Mouse (Mus musculus) liver, embryonic 14.5 days (tissue): Measurements from ENCODE around the gene Gm20547.

Source experiments
- CTCF ChIP-seq: IDR thresholded peaks from 2 replicates; pipeline ENCODE4 v1.5.1; 2016; ENCODE audit warnings: antibody characterized with exemption, low read depth, control low read depth
- EP300 ChIP-seq: IDR thresholded peaks from 2 replicates; pipeline ENCODE4 v1.6.1; 2016; ENCODE audit warnings: antibody characterized with exemption, low read depth

DNA sequence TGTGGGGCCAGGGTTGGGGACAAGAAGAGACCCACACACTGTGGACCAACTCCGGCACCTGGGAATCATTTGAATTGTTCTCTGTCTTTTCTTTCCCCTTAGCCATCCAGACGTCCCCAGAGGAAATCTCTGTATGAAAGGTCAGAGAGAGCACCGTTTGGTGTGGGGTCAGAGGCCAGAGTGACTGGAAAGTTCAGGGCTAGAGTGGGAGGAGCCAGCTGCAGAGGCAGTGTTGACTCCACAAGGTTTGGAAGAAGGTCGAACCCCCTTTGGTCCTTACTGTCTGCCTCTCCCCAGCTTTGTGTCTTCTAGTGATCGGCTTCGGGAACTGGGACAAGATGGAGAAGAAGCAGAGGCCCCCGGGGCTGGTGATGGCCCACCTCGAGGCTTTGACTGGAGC, 28.3 kb downstream of the Gm20547 start:
- TF ChIP-seq EP300 (no peak), CTCF (no peak)
